Mouse (Mus musculus) MEL (cell line): ENCODE results near the gene Wrap73. TPM values are rescaled to one million over a fixed set of nuclear protein-coding genes. Genes with fewer than 3 reads are reported as not detected.

ENCODE experiments used
- DNase-seq: peaks from one replicate; pipeline ENCODE4 v3.0.0; 2011; ENCODE audit warnings: low read depth, low spot score
- H3K27ac ChIP-seq: 2 replicates; pipeline ENCODE4 v1.5.1; 2012; ENCODE audit warnings: low read depth, mild to moderate bottlenecking, control low read depth, low read length, moderate library complexity; ENCODE audit not compliant: control insufficient read depth
- H3K27me3 ChIP-seq, 2 experiments: fragments of 150-350 bp in 1 of 2; sonication (generic) in 1 of 2; 2 replicates each; pipeline ENCODE4 v1.6.1; 2012; ENCODE audit warnings: low read length in 2 of 2, mild to moderate bottlenecking in 2 of 2, improper control_type of control experiment in 1 of 2, moderate library complexity in 1 of 2; ENCODE audit not compliant: insufficient read depth in 2 of 2, control insufficient read depth in 1 of 2
- H3K36me3 ChIP-seq, 2 experiments: 2 replicates each; pipeline ENCODE4 v1.6.1; 2012 to 2014; ENCODE audit warnings: low read length in 2 of 2, improper control_type of control experiment in 1 of 2, inconsistent platforms in 1 of 2, mild to moderate bottlenecking in 1 of 2; ENCODE audit not compliant: insufficient read depth in 2 of 2, control insufficient read depth in 1 of 2
- H3K4me1 ChIP-seq, 2 experiments: fragments of 150-350 bp in 1 of 2; sonication (generic) in 1 of 2; 2 replicates each; pipeline ENCODE4 v1.6.1; 2012; ENCODE audit warnings: low read length in 2 of 2, improper control_type of control experiment in 1 of 2, mild to moderate bottlenecking in 1 of 2; ENCODE audit not compliant: insufficient read depth in 2 of 2, control insufficient read depth in 1 of 2
- H3K4me3 ChIP-seq, 2 experiments: fragments of 150-350 bp in 1 of 2; sonication (generic) in 1 of 2; 2 replicates each; pipeline ENCODE4 v1.5.1; 2012; ENCODE audit warnings: low read depth in 2 of 2, low read length in 2 of 2, mild to moderate bottlenecking in 2 of 2, moderate library complexity in 2 of 2, control low read depth in 1 of 2, improper control_type of control experiment in 1 of 2; ENCODE audit not compliant: control insufficient read depth in 1 of 2, insufficient read depth in 1 of 2
- H3K79me2 ChIP-seq: 2 replicates; pipeline ENCODE4 v1.6.1; 2012; ENCODE audit warnings: mild to moderate bottlenecking, low read length, moderate library complexity; ENCODE audit not compliant: control insufficient read depth, poor library complexity, insufficient read depth
- H3K9ac ChIP-seq: 2 replicates; pipeline ENCODE4 v1.6.1; 2012; ENCODE audit warnings: low read depth, mild to moderate bottlenecking, control low read depth, low read length, moderate library complexity; ENCODE audit not compliant: control insufficient read depth, poor library complexity, severe bottlenecking
- H3K9me3 ChIP-seq: fragments of 150-350 bp; sonication (generic); replicated peaks from 2 replicates; pipeline ENCODE4 v1.6.1; 2012; ENCODE audit warnings: mild to moderate bottlenecking, low read length, improper control_type of control experiment, moderate library complexity; ENCODE audit not compliant: insufficient read depth
- CHD1 ChIP-seq: IDR thresholded peaks from 2 replicates; pipeline ENCODE4 v1.6.1; 2012; ENCODE audit warnings: low read depth, mild to moderate bottlenecking, inconsistent platforms, low read length, improper control_type of control experiment
- CHD2 ChIP-seq: IDR thresholded peaks from 2 replicates; pipeline ENCODE4 v1.6.1; 2011; ENCODE audit warnings: low read length, improper control_type of control experiment
- CTCF ChIP-seq, 3 experiments: IDR thresholded peaks in 2 of 3; conservative IDR thresholded peaks in 1 of 3; 2 replicates each; pipeline ENCODE4 v1.5.1; 2011 to 2012; ENCODE audit warnings: low read length in 3 of 3, low read depth in 2 of 3, mild to moderate bottlenecking in 2 of 3, improper control_type of control experiment in 1 of 3, inconsistent platforms in 1 of 3, mixed read lengths in 1 of 3, moderate library complexity in 1 of 3; ENCODE audit not compliant: control insufficient read depth in 1 of 3, insufficient read depth in 1 of 3, poor library complexity in 1 of 3, severe bottlenecking in 1 of 3
- E2F4 ChIP-seq: IDR thresholded peaks from 2 replicates; pipeline ENCODE4 v1.6.1; 2011; ENCODE audit warnings: low read depth, low read length, improper control_type of control experiment, borderline replicate concordance
- ELF1 ChIP-seq: IDR thresholded peaks from 2 replicates; pipeline ENCODE4 v1.6.1; 2014; ENCODE audit warnings: low read depth, mild to moderate bottlenecking, inconsistent platforms, low read length, improper control_type of control experiment, moderate library complexity
- GABPA ChIP-seq: IDR thresholded peaks from 2 replicates; pipeline ENCODE4 v1.6.1; 2012; ENCODE audit warnings: low read depth, mild to moderate bottlenecking, inconsistent platforms, low read length, improper control_type of control experiment, moderate library complexity
- GATA1 ChIP-seq: IDR thresholded peaks from 2 replicates; pipeline ENCODE4 v1.6.1; 2011; ENCODE audit warnings: low read depth, low read length, improper control_type of control experiment
- JUND ChIP-seq: IDR thresholded peaks from 2 replicates; pipeline ENCODE4 v1.6.1; 2011; ENCODE audit warnings: low read depth, mild to moderate bottlenecking, improper control_type of control experiment, low read length
- MAFK ChIP-seq: IDR thresholded peaks from 2 replicates; pipeline ENCODE4 v1.6.1; 2011; ENCODE audit warnings: low read depth, mild to moderate bottlenecking, low read length, improper control_type of control experiment, borderline replicate concordance
- MAX ChIP-seq: IDR thresholded peaks from 2 replicates; pipeline ENCODE4 v1.6.1; 2011; ENCODE audit warnings: low read length, improper control_type of control experiment
- MAZ ChIP-seq: IDR thresholded peaks from 2 replicates; pipeline ENCODE4 v1.6.1; 2012; ENCODE audit warnings: low read depth, mild to moderate bottlenecking, inconsistent platforms, low read length, improper control_type of control experiment
- MYB ChIP-seq: IDR thresholded peaks from 2 replicates; pipeline ENCODE4 v1.6.1; 2011; ENCODE audit warnings: mild to moderate bottlenecking, low read depth, low read length, improper control_type of control experiment
- MYC ChIP-seq: IDR thresholded peaks from 2 replicates; pipeline ENCODE4 v1.6.1; 2011; ENCODE audit warnings: low read depth, mild to moderate bottlenecking, low read length, improper control_type of control experiment, moderate library complexity
- POLR2A ChIP-seq, 2 experiments: IDR thresholded peaks; 2 replicates each; pipeline ENCODE4 v1.6.1; 2011 to 2012; ENCODE audit warnings: low read length in 2 of 2, mild to moderate bottlenecking in 2 of 2, control low read depth in 1 of 2, improper control_type of control experiment in 1 of 2, low read depth in 1 of 2, moderate library complexity in 1 of 2; ENCODE audit not compliant: control insufficient read depth in 1 of 2, insufficient read depth in 1 of 2, poor library complexity in 1 of 2
- POLR2AphosphoS5 ChIP-seq: IDR thresholded peaks from 2 replicates; pipeline ENCODE4 v1.6.1; 2012; ENCODE audit warnings: low read depth, borderline replicate concordance, mild to moderate bottlenecking, inconsistent platforms, low read length, moderate library complexity, mixed read lengths
- RAD21 ChIP-seq: IDR thresholded peaks from 2 replicates; pipeline ENCODE4 v1.6.1; 2011; ENCODE audit warnings: mild to moderate bottlenecking, low read depth, low read length, improper control_type of control experiment
- RCOR1 ChIP-seq: IDR thresholded peaks from 2 replicates; pipeline ENCODE4 v1.6.1; 2012; ENCODE audit warnings: low read depth, mild to moderate bottlenecking, inconsistent platforms, low read length, improper control_type of control experiment
- SIN3A ChIP-seq: IDR thresholded peaks from 2 replicates; pipeline ENCODE4 v1.6.1; 2012; ENCODE audit warnings: low read length, improper control_type of control experiment, inconsistent platforms
- SMC3 ChIP-seq: IDR thresholded peaks from 2 replicates; pipeline ENCODE4 v1.6.1; 2011; ENCODE audit warnings: low read depth, low read length, improper control_type of control experiment
- TAL1 ChIP-seq: IDR thresholded peaks from 2 replicates; pipeline ENCODE4 v1.6.1; 2012; ENCODE audit warnings: mild to moderate bottlenecking, inconsistent platforms, low read length, moderate library complexity, mixed read lengths
- TBP ChIP-seq: IDR thresholded peaks from 2 replicates; pipeline ENCODE4 v1.8.0; 2011; ENCODE audit warnings: low read depth, low read length, improper control_type of control experiment
- UBTF ChIP-seq: IDR thresholded peaks from 2 replicates; pipeline ENCODE4 v1.6.1; 2012; ENCODE audit warnings: low read depth, mild to moderate bottlenecking, inconsistent platforms, low read length, improper control_type of control experiment, moderate library complexity, borderline replicate concordance; ENCODE audit not compliant: insufficient read depth
- USF1 ChIP-seq: IDR thresholded peaks from 2 replicates; pipeline ENCODE4 v1.6.1; 2014; ENCODE audit warnings: low read depth, mild to moderate bottlenecking, inconsistent platforms, low read length, improper control_type of control experiment, moderate library complexity
- ZKSCAN1 ChIP-seq: IDR thresholded peaks from 2 replicates; pipeline ENCODE4 v1.6.1; 2012; ENCODE audit warnings: low read depth, mild to moderate bottlenecking, inconsistent platforms, low read length, improper control_type of control experiment, moderate library complexity
- polyA plus RNA-seq, 2 experiments: library from polyadenylated mRNA; stranded (reverse) in 1 of 2; unstranded in 1 of 2; fragments of >175 nt in 1 of 2; fragments of >200 nt in 1 of 2; gene quantifications; 2 replicates each; pipeline versions ENCODE4 v1.2.1 to v1.2.4; 2012; ENCODE audit warnings: low replicate concordance in 2 of 2, low read depth in 1 of 2; ENCODE audit not compliant: insufficient read length in 2 of 2, insufficient read depth in 1 of 2, missing spikeins in 1 of 2
- total RNA-seq: library from RNA; depleted of rRNA; stranded (reverse); fragments of 300-350 nt; gene quantifications from 2 replicates; pipeline ENCODE4 v1.2.3, GENCODE M21; 2012

Wrap73 gene
- total and polyA plus RNA-seq, 3 experiments: 41.7 to 49.7 TPM; not detected in 1

- no peak overlapping the region for H3K9ac ChIP-seq
- no peak for DNase-seq
- H3K27ac ChIP-seq: no peak overlapping the region
- peaks cover 3% of the 10 kb centered on the region for H3K79me2 ChIP-seq
- H3K36me3 ChIP-seq: peaks cover 2 to 6% of the 10 kb centered on the region in 2 experiments; a peak in 2 of 4 replicates
- H3K4me1 ChIP-seq: no peaks in the 10 kb centered on the region
- TF ChIP-seq CHD1 (no peak), POLR2AphosphoS5 (no peak), SIN3A (no peak), POLR2A (IDR thresholded peaks at IDR 0.05; ENCODE audit: control insufficient read depth in 1 of 2, insufficient read depth in 1 of 2, low read depth in 1 of 2, low read length in 2 of 2, poor library complexity in 1 of 2) (no peak; a peak in 1 of 4 replicates), TBP (no peak), MYB (no peak), ZKSCAN1 (no peak)
- no peaks in the 10 kb centered on the region for H3K27me3 ChIP-seq
- no peaks in the 10 kb centered on the region for H3K9me3 ChIP-seq
- H3K4me3 ChIP-seq: no peak overlapping the region
These were observed 13.9 kb downstream of the Wrap73 start for GRCm38 (mm10) chr4:154156050-154156449.

GRCm38 (mm10) chr4:154157970-154158662, 15.9 kb downstream of the Wrap73 start:
- no peak for DNase-seq
- Histone ChIP-seq H3K27me3 (no peaks in the 10 kb centered on the region), H3K27ac (no peak overlapping the region), H3K9ac (no peak overlapping the region), H3K9me3 (no peaks in the 10 kb centered on the region), H3K79me2 (peaks cover 3% of the 10 kb centered on the region), H3K36me3 (peaks cover 2 to 6% of the 10 kb centered on the region in 2 experiments; a peak in 2 of 4 replicates), H3K4me3 (no peak overlapping the region), H3K4me1 (peaks cover 0 to 4% of the 10 kb centered on the region in 2 experiments; a peak in 2 of 4 replicates)
- TF ChIP-seq GABPA (no peak), JUND (no peak), MYC (no peak), TBP (no peak), POLR2AphosphoS5 (no peak)

DNA sequence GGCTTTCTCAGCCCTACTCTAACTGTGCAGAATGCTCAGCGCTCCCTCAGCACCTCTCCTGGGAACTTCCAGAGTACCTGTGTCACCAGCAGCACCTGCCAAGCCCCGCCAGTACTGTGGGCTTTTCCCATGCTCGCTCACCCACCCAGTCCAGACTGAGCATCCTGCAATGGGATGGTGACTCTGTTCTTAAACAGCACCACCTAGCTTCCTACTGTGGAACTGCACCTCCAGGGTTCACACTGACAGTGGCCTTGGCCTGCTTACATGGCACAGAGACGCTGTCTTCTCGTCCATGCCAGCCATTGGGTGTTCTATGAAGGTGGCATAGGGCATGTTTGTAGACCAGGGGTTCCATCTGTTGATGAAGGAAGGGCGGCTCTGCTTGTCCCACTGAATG, 16.8 kb downstream of the Wrap73 start:
- H3K27ac ChIP-seq: no peak overlapping the region
- peak; percentile 88 for DNase-seq
- peaks cover 0 to 4% of the 10 kb centered on the region in 2 experiments; a peak in 2 of 4 replicates for H3K4me1 ChIP-seq
- H3K79me2 ChIP-seq: peaks cover 3% of the 10 kb centered on the region
- H3K9me3 ChIP-seq: no peaks in the 10 kb centered on the region
- no peak overlapping the region for H3K9ac ChIP-seq
- no peaks in the 10 kb centered on the region for H3K27me3 ChIP-seq
- H3K4me3 ChIP-seq: no peak overlapping the region
- H3K36me3 ChIP-seq: peaks cover 2 to 6% of the 10 kb centered on the region in 2 experiments; a peak in 2 of 4 replicates
- no peak for TF ChIP-seq MAFK
- no peak for TF ChIP-seq USF1
- no peak for TF ChIP-seq MYB
- no peak for TF ChIP-seq POLR2AphosphoS5
- peak; percentile 66 to 99 (median 82) for TF ChIP-seq CTCF (IDR thresholded peaks at IDR 0.05 in 2 of 3, conservative IDR thresholded peaks at IDR 0.05 in 1 of 3; ENCODE audit: control insufficient read depth in 1 of 3, insufficient read depth in 1 of 3, low read depth in 2 of 3, low read length in 3 of 3, poor library complexity in 1 of 3, severe bottlenecking in 1 of 3)
- no peak for TF ChIP-seq GATA1
- TF ChIP-seq MYC: no peak
- no peak for TF ChIP-seq CHD2
- TF ChIP-seq ELF1: no peak
- TF ChIP-seq MAX: no peak
- TF ChIP-seq E2F4: no peak
- TF ChIP-seq POLR2A (IDR thresholded peaks at IDR 0.05; ENCODE audit: control insufficient read depth in 1 of 2, insufficient read depth in 1 of 2, low read depth in 1 of 2, low read length in 2 of 2, poor library complexity in 1 of 2): peak in 1 of 2 experiments; percentile 33; a peak in 1 of 4 replicates
- TF ChIP-seq UBTF: no peak
- peak; percentile 52; the same call in 1 of the 2 replicates for TF ChIP-seq SIN3A
- TF ChIP-seq RCOR1: no peak
- TF ChIP-seq TBP: no peak
- TF ChIP-seq RAD21: peak; percentile 29
- peak; percentile 52 for TF ChIP-seq SMC3
- no peak for TF ChIP-seq CHD1
- TF ChIP-seq TAL1: no peak
- no peak for TF ChIP-seq MAZ
